Mouse (Mus musculus) E14TG2a.4 (cell line): ENCODE results near the gene Etv5.
A peak's percentile ranks its signal among the peaks of the same experiment; 100 is the strongest.

Experiments
- H3K27me3 ChIP-seq: 2 replicates; pipeline ENCODE4 v1.6.1; 2014; ENCODE audit warnings: low read length, control low read depth; ENCODE audit not compliant: insufficient read depth
- H3K36me3 ChIP-seq: 2 replicates; pipeline ENCODE4 v1.6.1; 2014; ENCODE audit warnings: low read length, control low read depth; ENCODE audit not compliant: insufficient read depth
- H3K4me1 ChIP-seq: replicated peaks from 2 replicates; pipeline ENCODE4 v1.6.1; 2014; ENCODE audit warnings: low read depth, low read length, control low read depth
- H3K4me3 ChIP-seq: replicated peaks from 2 replicates; pipeline ENCODE4 v1.5.1; 2014; ENCODE audit warnings: mild to moderate bottlenecking, low read length
- H3K9me3 ChIP-seq: 2 replicates; pipeline ENCODE4 v1.6.1; 2014; ENCODE audit warnings: low read length, control low read depth
- CTCF ChIP-seq: conservative IDR thresholded peaks from 2 replicates; pipeline ENCODE4 v1.5.1; 2014; ENCODE audit warnings: low read length
- NANOG ChIP-seq: IDR thresholded peaks from 2 replicates; pipeline ENCODE4 v1.6.1; 2014; ENCODE audit warnings: borderline replicate concordance, low read length, mixed read lengths
- POU5F1 ChIP-seq: IDR thresholded peaks from 2 replicates; pipeline ENCODE4 v1.6.1; 2014; ENCODE audit warnings: low read length, borderline replicate concordance

Etv5 gene

DNA sequence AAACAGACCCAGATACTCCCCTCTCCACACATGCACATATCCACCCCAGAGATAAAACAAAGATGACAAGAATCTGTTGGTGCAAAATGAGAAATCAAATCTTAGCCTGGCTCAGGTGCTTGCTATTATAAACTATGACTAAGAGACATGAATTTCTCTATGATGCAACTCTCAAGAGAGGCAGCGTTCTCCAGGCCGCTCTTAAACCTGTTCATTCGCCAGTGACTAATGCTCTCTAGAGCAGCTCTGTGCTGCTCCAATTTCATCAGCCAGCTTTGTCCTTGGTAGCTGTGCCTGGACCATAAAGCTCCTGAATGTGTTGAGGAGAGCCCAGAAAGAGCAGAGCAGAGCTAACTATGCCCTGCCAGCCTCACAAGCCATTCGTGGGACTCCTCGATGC lies 5.0 kb downstream of the Etv5 start:
- Histone ChIP-seq H3K27me3 (no peaks in the 10 kb centered on the region), H3K36me3 (peaks cover 65% of the 10 kb centered on the region), H3K4me1 (peaks cover 80% of the 10 kb centered on the region), H3K9me3 (no peaks in the 10 kb centered on the region), H3K4me3 (peak overlapping the region; percentile 52)
- TF ChIP-seq CTCF (no peak), POU5F1 (no peak), NANOG (no peak)

- Histone ChIP-seq H3K4me3 (peak overlapping the region; percentile 52), H3K36me3 (peaks cover 65% of the 10 kb centered on the region), H3K27me3 (no peaks in the 10 kb centered on the region), H3K4me1 (peaks cover 86% of the 10 kb centered on the region), H3K9me3 (no peaks in the 10 kb centered on the region)
- TF ChIP-seq NANOG (no peak), CTCF (no peak), POU5F1 (no peak)
Measured at GRCm38 (mm10) chr16:22433944-22434343, 5.6 kb downstream of the Etv5 start.

DNA sequence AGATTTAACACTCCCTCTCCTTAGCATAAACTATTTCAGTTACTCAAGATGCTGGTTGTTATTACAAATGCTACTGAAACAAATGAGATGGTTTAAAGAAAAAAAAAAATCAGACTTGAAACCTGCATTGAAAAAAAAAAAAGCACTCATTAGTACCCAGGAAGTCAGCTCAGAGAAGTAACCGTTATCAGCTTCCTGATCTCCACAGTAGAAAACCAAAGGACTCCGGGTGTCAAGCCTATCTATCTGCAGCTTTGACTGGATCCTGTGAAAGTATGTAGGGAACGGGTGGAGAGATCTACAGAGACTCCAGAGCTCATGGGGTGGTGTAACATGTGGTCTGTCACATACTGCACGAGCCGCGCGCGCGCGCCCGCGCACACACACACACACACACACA lies 7.7 kb downstream of the Etv5 start:
- H3K9me3 ChIP-seq, result no peaks in the 10 kb centered on the region
- no peaks in the 10 kb centered on the region for H3K27me3 ChIP-seq
- H3K36me3 ChIP-seq, result peaks cover 77% of the 10 kb centered on the region
- H3K4me3 ChIP-seq, result no peak overlapping the region
- H3K4me1 ChIP-seq, result peaks cover 91% of the 10 kb centered on the region
- TF ChIP-seq CTCF, result no peak
- TF ChIP-seq POU5F1, result no peak
- no peak for TF ChIP-seq NANOG

DNA sequence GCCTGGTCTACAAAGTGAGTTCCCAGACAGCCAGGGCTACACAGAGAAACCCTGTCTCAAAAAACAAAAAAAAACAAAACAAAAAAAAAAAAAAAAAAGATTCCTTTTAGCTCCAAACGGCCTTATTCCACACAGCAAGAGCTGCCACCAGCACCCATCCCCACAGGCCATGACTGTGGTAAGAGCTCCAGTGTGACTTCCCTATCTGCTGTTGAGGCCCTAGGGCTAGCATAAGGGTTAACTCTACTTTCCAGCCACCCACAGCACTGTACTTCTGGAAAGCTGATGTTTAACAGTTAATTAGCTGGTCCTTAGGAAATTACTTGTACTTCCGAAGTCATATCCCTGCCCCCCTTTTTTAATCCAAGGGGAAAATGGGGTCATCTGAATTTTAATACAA lies 8.2 kb downstream of the Etv5 start:
- Histone ChIP-seq H3K4me1 (peaks cover 93% of the 10 kb centered on the region), H3K4me3 (no peak overlapping the region), H3K36me3 (peaks cover 80% of the 10 kb centered on the region), H3K27me3 (no peaks in the 10 kb centered on the region), H3K9me3 (no peaks in the 10 kb centered on the region)
- TF ChIP-seq POU5F1 (no peak), CTCF (no peak), NANOG (no peak)

- no peaks in the 10 kb centered on the region for H3K27me3 ChIP-seq
- H3K4me3 ChIP-seq, result peak overlapping the region; percentile 71
- TF ChIP-seq NANOG (no peak), CTCF (no peak), POU5F1 (no peak)
- H3K36me3 ChIP-seq, result peaks cover 80% of the 10 kb centered on the region
- H3K4me1 ChIP-seq, result peaks cover 93% of the 10 kb centered on the region
- H3K9me3 ChIP-seq, result no peaks in the 10 kb centered on the region
Measured at GRCm38 (mm10) chr16:22430211-22430951, 9.1 kb downstream of the Etv5 start.

DNA sequence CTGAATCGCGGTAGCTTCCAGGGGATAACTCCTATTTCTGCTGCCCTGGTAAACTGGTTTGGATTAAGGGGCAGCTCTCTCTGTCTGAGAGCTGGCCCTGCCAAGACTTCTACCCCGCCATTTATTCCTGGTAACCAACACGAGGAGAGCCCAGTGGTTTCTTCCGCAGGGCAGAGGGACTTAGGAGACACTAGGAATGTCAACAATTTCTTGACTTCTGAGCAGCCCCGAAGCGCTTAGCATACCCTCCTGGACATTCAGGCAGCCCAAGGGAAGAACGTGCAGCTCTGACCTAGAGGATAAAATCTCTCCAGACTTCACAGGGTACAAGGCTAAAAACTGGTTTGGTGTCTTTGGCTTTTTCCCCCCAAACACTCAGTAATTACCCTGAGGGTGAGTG lies 10.1 kb downstream of the Etv5 start:
- peaks cover 93% of the 10 kb centered on the region for H3K4me1 ChIP-seq
- TF ChIP-seq NANOG (no peak), CTCF (no peak), POU5F1 (no peak)
- H3K9me3 ChIP-seq, result no peaks in the 10 kb centered on the region
- peaks cover 80% of the 10 kb centered on the region for H3K36me3 ChIP-seq
- H3K4me3 ChIP-seq, result peak overlapping the region; percentile 71
- H3K27me3 ChIP-seq, result no peaks in the 10 kb centered on the region

- TF ChIP-seq POU5F1 (no peak), CTCF (no peak), NANOG (no peak)
Measured at GRCm38 (mm10) chr16:22428853-22429341, 10.6 kb downstream of the Etv5 start.

GRCm38 (mm10) chr16:22426866-22427265 lies 12.7 kb downstream of the Etv5 start:
- H3K9me3 ChIP-seq, result no peaks in the 10 kb centered on the region
- no peaks in the 10 kb centered on the region for H3K27me3 ChIP-seq
- peaks cover 84% of the 10 kb centered on the region for H3K36me3 ChIP-seq
- peak overlapping the region; percentile 52 for H3K4me3 ChIP-seq
- TF ChIP-seq POU5F1 (no peak), NANOG (no peak), CTCF (no peak)
- H3K4me1 ChIP-seq, result peaks cover 94% of the 10 kb centered on the region

More at GRCm38 (mm10) chr16:22428853-22429341, 10.6 kb downstream of the Etv5 start:
- Histone ChIP-seq H3K4me1 (peaks cover 93% of the 10 kb centered on the region), H3K27me3 (no peaks in the 10 kb centered on the region), H3K36me3 (peaks cover 80% of the 10 kb centered on the region), H3K4me3 (peak overlapping the region; percentile 71), H3K9me3 (no peaks in the 10 kb centered on the region)
